Mouse (Mus musculus) erythroid progenitor cell, adult 5-6 weeks (primary cell): ENCODE data around the gene Hsph1. TPM values are rescaled to one million over a fixed set of nuclear protein-coding genes. Genes with fewer than 3 reads are reported as not detected.

Experiments used
- ATAC-seq: replicated peaks from 2 replicates; pipeline ENCODE4 v1.8.0; 2016; ENCODE audit warnings: moderate number of reproducible peaks, mild to moderate bottlenecking, moderate TSS enrichment, inconsistent platforms; ENCODE audit not compliant: poor library complexity, low FRiP score, severe bottlenecking
- total RNA-seq, 2 experiments: library from RNA; stranded (forward) in 1 of 2; stranded (reverse) in 1 of 2; fragments of 150-400 nt in 1 of 2; fragments of 186-747, 209-891 nt in 1 of 2; gene quantifications; 2 replicates each; pipeline versions ENCODE4 v1.2.3 to v1.2.4; 2015 to 2017; ENCODE audit warnings: low replicate concordance in 2 of 2

Hsph1 gene
- total RNA-seq (2015; ENCODE audit: low replicate concordance) = 11.2 and 36.9 TPM in 2 replicates
- 3.8 and 23.2 TPM in 2 replicates for total RNA-seq (2017; ENCODE audit: low replicate concordance)

DNA sequence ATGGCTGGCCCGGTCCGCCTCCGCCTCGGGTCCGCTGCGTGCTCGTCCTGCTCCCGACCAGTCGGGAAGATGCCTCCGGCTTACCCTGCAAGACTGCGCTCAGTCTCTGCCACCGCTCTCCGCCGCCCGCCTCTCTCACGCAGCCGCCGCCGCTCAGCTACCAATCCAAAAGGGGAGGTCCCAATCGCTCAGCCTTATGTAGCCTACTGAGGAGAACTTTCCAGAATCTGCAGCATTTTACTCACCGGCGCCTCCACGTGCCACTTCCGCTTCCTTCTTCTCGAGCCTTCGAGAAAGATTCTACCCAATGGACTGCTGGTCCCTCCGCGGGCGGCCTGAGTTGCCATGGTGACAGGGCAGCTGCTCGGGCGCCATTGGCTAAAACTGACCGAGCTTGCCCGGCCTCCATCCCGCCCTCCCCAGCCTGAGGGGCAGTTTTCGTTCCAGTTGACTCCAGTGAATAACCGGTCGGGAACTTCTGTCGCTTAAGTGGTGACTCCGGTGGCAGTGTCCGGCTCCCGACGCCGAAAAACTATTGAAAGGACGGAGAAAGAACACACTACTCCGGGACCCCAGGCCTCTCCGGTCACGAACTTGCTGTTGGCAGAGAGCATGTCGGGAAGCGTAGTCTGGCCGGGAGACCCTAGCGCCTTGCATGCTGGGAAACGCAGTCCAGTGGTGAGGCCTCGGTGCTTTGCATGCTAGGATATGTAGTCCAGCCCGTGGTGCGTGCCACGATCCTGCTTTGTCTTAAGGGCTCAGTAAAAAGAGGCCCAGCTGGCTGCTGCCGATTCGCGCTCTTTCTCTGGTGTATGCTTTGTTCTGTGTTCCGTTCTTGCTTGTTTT is at the start of gene Hsph1:
TSS of gene Hsph1 (minus strand) at position 302 of the 846 bp plus-strand sequence.
- ATAC-seq = peak; percentile 96

DNA sequence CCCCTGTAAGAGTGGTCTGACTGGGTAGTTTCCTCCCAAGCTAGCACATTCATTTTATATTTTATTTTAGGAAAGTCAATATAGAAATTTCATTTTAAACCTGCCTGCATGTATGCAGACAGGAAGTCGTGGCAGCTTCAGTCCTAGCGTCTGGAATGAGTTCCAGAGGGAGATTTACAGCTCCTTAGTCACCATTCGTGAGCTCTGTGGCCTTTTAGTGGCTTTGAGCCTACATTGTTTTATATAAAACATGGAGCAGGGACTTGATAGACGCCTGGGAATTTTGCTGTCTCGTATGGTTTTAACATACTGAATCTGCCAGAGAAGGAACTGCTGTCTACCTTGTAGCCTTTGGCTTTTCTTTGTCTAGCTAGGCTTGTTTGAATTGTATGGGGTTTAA is 44.8 kb upstream of the Hsph1 start:
- ATAC-seq = no peak

DNA sequence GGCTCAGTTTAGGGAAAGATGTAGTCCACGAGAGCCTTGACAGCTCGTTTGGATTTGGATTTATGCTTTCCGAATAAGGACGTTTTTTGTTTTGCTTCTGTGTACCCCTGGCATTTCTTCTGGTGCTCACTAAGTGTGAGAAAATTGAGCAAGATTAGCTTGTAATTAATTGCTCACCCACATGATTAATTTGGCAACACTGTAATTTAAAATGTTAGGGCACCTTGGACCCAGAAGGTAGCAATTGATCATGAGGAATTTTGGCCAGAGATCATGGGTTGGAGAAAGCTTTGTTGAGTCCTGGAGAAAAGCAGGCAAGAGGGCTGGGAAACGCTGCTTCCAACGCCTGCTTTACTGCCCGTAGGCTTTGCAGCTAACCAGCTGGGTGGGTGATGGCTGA is 43.7 kb upstream of the Hsph1 start:
- ATAC-seq = no peak

DNA sequence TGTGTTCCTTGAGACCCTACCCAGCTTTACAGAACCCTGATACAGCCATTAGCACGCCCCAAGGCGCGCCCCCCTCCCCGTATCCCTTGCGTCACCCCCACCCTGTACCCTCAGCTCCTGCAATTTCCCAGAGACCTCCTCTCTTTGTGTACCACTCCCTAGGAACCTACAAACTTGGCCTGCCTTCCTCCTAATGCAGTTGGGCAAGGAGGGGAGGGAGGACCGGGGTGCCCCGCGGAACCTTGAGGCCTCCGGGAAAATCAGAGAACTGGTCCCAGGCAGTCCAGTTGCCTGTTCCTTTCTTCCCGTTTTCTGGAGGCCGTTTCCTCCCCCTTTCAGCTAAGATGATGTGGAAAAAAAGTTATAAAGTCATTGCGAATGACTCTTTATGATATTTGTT is 43.2 kb upstream of the Hsph1 start:
- no peak for ATAC-seq

DNA sequence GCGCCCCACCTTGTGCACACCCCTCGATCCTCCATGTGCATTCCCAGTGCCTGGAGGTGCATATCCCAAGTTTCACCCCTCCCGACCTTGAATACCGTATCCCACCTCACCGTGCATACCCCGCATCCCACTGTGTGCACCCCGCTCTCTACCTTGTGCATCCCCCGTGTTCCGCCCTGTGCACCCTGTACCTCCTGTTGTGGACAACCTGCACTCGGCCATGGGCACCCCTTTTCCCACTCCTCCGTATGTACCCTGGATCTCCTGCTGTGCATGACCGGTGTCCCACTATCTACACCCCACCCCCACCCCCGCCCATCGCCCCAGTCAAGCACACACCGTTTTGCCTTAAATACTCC is 42.8 kb upstream of the Hsph1 start:
- no peak for ATAC-seq

DNA sequence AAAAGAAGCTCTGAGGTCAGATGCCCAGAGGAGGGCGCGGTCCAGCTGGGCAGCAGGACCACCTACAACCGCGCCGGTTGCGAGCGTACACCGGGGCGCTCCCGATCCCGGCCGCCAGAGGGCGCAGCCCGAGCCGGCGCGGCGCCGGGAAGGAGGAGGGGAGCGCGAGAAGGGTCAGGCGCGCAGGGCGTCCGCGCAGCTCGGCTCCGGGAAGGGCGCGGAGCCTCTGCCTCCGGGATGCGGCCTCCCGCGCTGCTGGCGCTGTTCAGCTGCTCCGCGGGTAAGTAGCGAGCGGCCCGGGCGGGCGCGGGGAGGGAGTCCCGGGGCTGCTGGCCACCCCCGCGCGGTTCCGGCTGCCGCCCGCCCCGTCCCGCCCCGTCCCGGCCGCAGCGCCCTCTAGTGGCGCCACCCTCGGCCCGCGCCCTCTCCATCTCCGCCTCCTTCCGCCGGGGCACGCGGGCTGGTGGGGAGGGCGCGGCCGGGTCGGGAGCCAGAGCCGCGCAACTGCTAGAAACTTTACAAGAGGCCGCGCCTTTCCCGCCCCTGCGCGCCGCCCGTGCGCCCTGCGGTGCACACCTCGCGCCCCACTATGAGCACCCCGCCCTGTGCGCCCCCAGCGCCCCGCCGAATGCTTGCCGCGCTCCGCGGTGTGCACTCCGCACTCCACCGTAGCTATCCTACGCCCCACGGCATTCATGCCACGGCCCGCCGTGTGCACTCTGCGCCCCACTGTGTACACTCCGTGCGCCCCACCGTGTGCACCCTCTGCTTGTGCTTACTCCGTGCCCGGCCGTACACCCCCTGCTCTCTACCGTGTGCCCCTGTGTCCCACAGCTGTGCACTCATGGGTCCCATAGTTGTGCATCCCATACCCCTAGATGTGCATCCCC is 42.2 kb upstream of the Hsph1 start, which contains the start of gene B3glct:
TSS of gene B3glct (plus strand) at position 131 of the 890 bp plus-strand sequence.
- peak; percentile 95 for ATAC-seq

DNA sequence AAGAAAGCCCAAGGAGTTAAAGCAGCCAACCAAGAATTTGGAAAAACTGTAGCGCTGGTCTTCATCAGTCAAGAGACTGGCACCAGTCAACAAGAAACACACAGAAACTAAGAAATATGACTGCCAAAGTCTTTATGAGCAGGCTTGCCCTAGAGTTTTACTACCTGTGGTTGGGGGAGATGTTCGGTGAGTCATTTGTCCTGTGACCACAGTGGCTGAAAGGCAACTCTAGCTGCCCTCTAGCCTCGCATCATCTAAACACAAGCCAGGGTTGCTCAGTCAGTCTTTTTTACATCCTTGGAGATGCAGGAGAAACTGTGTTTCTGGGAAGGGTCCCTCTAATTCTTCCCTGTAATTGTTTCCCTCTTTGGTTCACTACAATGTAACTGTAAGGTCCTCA is 41.0 kb upstream of the Hsph1 start:
- ATAC-seq = no peak

DNA sequence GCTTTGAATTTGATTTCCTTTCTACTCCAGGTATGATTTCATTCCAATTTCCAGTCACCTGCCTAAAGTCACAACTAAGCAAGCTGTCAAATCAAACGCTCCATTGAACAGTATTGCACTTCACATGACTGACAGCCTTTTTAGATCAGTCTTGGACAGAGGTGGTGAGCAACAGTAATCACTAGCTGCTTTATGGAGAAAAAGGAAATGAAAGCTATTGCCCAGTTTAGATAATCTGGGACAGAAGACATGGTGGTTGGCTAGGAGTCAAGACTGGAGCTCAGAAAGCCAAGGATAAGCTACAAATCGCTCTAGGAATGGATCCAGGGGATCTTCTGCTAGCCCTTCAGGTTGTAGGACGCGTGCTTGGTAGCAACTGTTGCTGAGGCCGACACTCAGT is 27.2 kb upstream of the Hsph1 start:
- ATAC-seq = no peak

DNA sequence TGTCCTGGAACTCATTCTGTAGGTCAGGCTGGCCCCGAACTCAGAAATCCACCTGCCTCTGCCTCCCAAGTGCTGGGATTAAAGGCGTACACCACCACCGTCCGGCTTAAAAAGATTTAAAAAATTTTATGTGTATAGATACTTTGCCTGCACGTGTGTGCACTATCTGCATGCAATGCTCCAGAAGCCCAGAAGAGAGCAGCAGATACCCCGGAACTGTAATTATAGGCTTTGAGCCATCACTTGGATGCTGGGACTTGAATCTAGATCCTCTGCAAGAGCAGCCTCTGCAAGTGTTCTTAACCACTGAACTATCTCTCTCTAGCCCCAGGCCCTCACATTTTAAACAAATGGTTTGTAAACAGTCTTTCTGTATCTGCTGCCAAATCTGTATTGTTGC is 26.8 kb upstream of the Hsph1 start:
- no peak for ATAC-seq

DNA sequence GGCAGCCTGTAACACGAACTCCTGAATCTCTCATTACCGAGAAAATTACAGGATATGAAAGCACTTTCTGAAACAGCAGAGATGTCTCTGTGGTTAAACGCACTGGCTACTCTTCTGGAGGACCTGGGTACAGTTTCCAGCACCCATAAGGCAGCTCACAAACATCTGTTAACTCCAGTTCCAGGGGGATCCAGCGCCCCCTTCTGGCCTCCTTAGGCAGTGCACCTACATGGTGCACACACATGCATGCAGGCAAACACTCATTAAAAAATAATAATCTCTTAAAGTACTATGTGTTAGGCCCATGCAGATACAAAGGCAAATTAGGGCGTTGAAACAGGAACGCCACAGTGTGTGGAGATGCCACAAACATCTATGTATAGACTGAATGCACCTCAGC is 25.3 kb upstream of the Hsph1 start:
- no peak for ATAC-seq

DNA sequence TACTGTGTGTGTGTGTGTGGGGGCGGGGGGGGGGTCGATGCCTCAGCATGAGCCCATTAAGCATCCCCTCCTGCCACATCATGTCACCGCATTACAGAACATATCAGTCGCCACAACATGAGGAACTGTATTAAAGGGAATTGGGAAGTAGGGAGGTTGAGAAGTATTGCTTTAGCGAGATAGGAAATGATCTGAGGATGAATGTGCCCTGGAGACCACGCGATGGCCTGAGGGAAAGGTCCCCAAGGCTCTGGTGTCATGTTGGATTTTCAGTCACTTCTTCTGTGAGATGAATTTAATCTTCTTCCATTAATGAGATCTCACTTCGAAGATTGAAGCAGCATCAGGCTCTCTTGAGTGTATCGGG is 23.2 kb upstream of the Hsph1 start:
- ATAC-seq = no peak

DNA sequence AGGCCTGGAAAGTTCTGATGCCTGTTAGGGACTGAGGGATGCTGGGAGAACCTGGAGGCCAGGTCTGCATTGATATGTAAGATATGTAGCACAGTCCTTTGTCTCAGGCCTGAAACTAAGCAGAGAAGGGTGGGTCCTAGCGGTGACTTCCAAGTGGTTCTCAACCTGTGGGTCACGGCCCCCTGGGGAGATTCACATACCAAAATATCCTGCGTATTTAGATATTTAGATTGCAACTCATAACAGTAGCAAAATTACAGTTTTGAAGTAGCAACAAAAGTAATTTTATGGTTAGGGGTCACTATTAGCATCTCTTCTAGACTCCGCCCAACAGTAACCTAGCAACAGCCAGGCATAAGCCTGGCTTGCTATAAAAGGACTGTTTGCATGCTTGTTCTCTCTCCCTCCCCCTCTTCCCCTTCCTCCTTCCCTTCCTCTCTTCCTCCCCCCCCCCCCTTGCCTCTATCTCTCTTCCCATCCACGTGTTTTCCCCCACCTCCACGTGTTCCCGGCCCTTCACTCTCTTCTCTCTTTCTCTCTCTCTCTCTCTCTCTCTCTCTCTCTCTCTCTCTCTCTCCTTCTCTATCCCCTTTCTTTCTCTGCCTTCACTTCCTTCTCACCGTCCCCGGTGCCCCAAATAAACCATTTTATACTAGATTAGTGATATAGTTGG is 22.7 kb upstream of the Hsph1 start:
- ATAC-seq = no peak

DNA sequence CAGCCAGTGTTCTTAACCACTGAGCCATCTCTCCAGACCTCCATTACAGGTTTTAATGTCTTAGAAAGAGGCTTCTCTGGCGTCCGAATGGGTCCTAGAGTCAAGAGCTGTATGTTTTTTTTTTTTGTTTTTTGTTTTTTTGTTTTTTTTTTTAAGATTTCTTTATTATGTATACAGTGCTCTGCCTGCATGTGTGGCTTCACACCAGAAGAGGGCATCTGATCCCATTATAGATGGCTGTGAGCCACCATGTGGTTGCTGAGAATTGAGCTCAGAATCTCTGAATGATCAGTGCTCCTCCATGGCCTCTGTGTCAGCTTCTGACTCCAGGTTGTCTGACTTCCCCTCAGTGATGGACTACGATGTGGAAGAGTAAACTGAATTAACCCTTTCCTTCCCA is 21.8 kb upstream of the Hsph1 start:
- ATAC-seq = no peak

DNA sequence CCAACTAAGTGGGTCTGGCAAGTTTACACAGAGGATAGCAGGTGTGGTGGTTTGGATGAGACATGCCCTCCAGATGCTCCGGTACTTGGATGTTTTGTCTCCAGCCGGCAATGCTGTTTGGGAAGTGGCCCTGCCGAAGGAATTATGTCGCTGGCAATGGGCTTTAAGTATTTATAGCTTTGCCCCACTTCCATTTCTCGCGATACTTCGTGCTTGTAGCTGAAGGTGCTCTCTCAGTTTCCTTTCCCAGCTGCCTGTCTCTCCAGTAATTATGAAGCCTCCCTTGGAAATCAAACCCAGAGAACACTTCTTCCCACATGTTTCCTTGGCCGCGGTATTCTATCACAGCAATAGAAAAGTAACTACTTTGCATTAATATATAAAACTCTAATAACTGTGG is 19.5 kb upstream of the Hsph1 start:
- no peak for ATAC-seq

DNA sequence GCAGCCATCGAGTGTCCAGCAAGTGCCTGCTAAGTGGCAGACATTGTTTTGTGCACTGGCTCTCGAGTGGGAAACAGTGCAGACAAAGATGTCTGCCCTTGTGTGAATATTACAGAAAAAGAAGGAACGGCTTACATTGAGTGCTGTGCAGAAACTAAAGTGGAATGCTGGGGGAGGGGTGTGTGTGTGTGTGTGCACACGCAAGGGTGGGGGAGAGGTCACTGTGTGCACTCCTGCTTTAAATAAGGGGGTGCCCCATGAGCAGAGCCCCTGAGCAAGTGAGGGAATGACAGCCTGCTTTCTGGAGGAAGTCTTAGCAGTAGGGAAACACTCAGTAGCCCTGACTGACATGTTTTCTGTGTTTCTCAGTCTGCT is 14.0 kb upstream of the Hsph1 start:
- no peak for ATAC-seq

DNA sequence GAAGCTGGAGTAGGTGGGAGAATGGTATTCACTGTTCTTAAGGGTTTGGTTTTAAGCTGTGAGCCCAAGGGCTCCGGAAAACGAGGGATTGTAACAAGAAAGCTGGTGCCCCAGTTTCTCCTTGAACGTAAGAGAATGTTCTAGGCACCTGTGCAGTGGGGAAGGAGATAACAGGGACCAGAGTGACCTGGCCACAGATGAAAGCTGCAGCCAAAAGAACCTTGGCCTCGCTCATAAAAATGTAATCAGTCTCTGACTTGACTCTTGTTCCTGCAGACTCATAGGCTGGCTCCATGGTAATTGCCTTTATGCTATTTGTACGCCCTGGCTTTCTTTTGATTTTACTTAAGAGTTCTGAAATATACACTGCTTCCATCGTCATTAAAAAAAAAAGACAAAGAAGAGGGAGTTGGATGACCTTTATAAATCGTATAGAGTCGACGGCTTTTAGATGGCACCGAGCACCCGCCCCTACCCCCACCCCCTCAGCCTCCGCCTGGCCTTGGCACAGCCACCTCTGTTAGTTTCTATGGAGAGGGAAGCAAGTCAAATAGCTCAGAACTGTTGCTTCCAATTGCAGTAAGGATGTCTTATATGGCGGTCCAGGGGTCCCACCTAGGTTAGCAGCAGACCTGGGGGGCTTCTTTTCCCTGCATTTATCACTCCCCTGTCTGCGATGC is 13.5 kb upstream of the Hsph1 start:
- peak; percentile 36; the same call in 1 of the 2 replicates for ATAC-seq

DNA sequence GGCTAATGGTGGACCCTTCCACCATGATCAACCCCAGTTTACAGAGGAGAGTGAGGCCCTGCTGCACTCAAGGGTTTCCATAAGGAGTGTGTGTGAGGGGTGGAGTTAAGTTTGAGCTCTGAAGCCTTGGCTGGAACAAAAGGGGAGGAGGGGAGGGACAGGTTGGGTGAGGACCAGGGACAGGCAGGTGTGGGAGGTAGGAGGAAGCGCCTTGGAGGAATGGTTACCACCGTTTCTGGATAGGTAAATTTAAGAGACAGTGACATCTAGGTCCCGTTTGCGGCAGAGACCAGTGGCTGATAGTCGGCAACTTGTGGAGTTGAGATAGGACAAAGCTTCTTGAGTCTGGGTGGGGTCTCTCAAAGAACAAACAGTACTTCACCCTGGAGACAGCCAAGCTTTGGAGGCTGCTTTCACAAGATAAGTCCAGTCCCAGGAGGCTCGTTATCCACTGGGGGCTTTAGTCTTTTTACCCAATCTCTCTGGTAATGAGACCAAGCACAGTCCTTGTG is 12.8 kb upstream of the Hsph1 start:
- peak; percentile 81 for ATAC-seq

DNA sequence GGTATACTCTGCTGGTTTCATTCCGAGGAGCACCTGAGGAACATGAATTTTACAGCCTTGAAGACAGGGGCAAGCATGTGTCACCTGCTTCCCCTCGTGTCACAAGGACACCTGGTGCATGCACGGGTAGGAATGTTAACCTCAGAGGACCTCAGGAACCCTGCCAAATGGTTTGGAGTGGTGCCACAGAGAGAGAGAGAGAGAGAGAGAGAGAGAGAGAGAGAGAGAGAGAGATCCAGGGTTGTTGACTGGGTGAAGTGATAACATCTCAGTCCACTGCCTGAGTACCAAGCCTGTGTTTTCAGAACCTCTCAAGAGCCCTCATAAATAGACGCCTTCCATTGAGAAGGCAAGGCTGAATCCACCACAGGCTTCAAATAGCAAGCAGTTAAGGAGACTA is 12.0 kb upstream of the Hsph1 start:
- ATAC-seq = peak; percentile 41

DNA sequence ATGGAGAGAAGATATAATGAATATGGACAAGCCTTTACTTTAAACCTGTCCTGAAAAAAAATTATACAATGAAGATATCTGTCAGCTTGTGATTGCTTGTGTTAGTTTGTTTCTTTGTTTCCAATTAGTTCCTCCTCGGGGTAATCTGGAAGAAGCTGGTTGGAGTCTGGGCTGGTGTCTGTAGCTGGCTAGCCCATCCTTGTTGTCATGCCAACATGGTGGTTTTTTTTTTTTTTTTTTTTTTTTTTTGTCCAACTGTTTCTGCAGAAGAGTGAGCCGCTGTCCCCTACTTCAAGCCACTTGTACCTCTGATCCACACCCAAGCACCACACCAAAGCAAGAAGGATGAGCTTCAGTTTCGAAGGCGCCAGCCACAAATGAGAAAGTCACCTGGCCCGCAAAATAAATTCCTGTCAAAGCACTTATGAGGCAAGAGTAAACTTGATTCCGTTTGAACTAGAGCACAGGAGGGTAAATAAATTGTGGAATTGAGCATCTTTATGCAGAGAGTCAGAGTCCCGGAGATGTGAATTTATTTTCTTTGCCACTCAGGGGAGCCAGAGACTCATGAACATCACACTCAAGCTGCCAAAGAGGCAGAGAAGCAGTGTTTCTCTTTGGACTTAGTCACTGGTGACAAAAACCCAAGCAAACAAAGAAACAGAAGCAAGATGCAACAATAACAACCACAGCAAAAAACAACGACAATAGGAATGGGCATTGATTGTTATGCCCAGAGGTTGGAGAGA is 11.4 kb upstream of the Hsph1 start:
- ATAC-seq = no peak
